Mouse (Mus musculus) thymus, adult 2 months (tissue): Measurements from ENCODE around the gene Ndufv3. TPM values are rescaled to one million over a fixed set of nuclear protein-coding genes. Genes with fewer than 3 reads are reported as not detected.
A peak's percentile ranks its signal among the peaks of the same experiment; 100 is the strongest.
"Not testable (repeated sequence)": the region's sequence is repeated elsewhere in the genome, so short reads cannot be mapped to it uniquely, and the experiment has no call there.

Experiments used
- DNase-seq: peaks from one replicate; pipeline ENCODE4 v3.0.0; 2021
- H3K27ac ChIP-seq: fragments of 200-500 bp; 2 replicates; pipeline ENCODE4 v1.5.1; 2012; ENCODE audit warnings: low read length, control low read depth; ENCODE audit not compliant: control insufficient read depth, insufficient read depth
- H3K27me3 ChIP-seq: fragments of 200-500 bp; 2 replicates; pipeline ENCODE4 v1.6.1; 2012; ENCODE audit warnings: mild to moderate bottlenecking, low read length, moderate library complexity, mixed read lengths; ENCODE audit not compliant: control insufficient read depth, insufficient read depth
- H3K36me3 ChIP-seq: fragments of 200-500 bp; 2 replicates; pipeline ENCODE4 v1.6.1; 2012; ENCODE audit warnings: mild to moderate bottlenecking, low read length, moderate library complexity; ENCODE audit not compliant: control insufficient read depth, insufficient read depth
- H3K4me1 ChIP-seq: fragments of 200-500 bp; replicated peaks from 2 replicates; pipeline ENCODE4 v1.6.1; 2012; ENCODE audit warnings: low read length; ENCODE audit not compliant: control insufficient read depth, insufficient read depth
- H3K4me3 ChIP-seq: fragments of 200-500 bp; 2 replicates; pipeline ENCODE4 v1.5.1; 2012; ENCODE audit warnings: mild to moderate bottlenecking, low read length, control low read depth, moderate library complexity; ENCODE audit not compliant: control insufficient read depth, insufficient read depth
- CTCF ChIP-seq: fragments of 200-500 bp; IDR thresholded peaks from 2 replicates; pipeline ENCODE4 v1.5.1; 2012; ENCODE audit warnings: mild to moderate bottlenecking, control low read depth, low read length, moderate library complexity, borderline replicate concordance; ENCODE audit not compliant: control insufficient read depth, poor library complexity, insufficient read depth; ENCODE audit errors: extremely low read depth
- POLR2A ChIP-seq: fragments of 200-500 bp; IDR thresholded peaks from 2 replicates; pipeline ENCODE4 v1.6.1; 2012; ENCODE audit warnings: mild to moderate bottlenecking, low read length, control low read depth, moderate library complexity; ENCODE audit not compliant: control insufficient read depth, poor library complexity, insufficient read depth; ENCODE audit errors: extremely low read depth
- WGBS: fragments of 180-500 bp; shearing (Covaris S2); methylation state at CpG from one replicate; pipeline ENCODE4 v1.1.7; 2018; 5-methylcytosine and 5-hydroxymethylcytosine counted together
- polyA plus RNA-seq: library from polyadenylated mRNA; depleted of rRNA; stranded (reverse); fragments of >200 nt; gene quantifications from 2 replicates; pipeline ENCODE4 v1.2.3, GENCODE M21; 2012

The Ndufv3 gene
- polyA plus RNA-seq, 1 experiment, result 122 TPM

DNA sequence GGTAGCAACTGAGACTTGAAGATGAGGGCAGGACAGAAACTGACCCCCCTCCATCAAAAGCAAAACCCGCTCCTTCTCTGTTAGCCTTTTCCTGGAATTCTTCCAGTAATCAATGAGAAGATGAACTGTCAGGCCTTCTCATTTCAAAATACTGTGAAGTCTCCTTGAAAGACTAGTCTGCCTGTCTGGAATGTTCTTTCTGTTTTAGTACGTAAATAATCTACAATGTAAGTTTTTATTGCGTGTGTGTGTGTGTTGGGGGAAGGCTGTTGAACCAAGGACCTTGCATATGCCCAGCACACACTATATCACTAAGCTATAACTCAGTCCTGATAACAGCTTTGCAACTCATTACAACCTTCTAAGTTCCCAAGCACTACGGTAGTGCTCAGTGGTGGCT is 5.2 kb downstream of the Ndufv3 start:
- Histone ChIP-seq H3K27ac (no peak overlapping the region), H3K36me3 (peaks cover 29% of the 10 kb centered on the region), H3K4me1 (peaks cover 19% of the 10 kb centered on the region), H3K27me3 (no peaks in the 10 kb centered on the region), H3K4me3 (no peak overlapping the region)
- DNase-seq, result no peak
- TF ChIP-seq POLR2A (no peak), CTCF (no peak)
- WGBS, result 97% methylated on average over 4 of the region's 4 CpGs

DNA sequence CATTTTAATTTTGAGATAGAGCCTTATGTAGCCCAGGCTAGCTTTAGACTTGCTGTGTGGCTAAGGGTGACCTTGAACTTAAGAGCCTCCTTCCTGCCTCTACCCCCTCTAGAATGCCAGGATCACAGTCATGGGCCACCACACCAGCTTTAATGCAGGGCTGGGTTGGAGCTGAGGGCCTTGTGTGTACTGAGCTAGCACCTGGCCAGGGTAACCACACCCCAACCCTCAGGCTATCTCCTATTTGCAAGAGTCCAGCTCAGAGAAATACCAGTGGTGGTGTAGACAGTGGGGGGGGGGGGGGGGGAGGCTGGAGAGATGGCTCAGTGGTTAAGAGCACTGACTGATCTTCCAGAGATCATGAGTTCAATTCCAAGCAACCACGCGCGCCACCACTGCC is 5.9 kb downstream of the Ndufv3 start:
- Histone ChIP-seq H3K4me1 (peaks cover 18% of the 10 kb centered on the region), H3K27ac (no peak overlapping the region), H3K27me3 (no peaks in the 10 kb centered on the region), H3K36me3 (peaks cover 33% of the 10 kb centered on the region), H3K4me3 (no peak overlapping the region)
- no peak for DNase-seq
- WGBS, result 100% methylated on average over 3 of the region's 3 CpGs
- TF ChIP-seq POLR2A, result no peak
- TF ChIP-seq CTCF, result no peak

DNA sequence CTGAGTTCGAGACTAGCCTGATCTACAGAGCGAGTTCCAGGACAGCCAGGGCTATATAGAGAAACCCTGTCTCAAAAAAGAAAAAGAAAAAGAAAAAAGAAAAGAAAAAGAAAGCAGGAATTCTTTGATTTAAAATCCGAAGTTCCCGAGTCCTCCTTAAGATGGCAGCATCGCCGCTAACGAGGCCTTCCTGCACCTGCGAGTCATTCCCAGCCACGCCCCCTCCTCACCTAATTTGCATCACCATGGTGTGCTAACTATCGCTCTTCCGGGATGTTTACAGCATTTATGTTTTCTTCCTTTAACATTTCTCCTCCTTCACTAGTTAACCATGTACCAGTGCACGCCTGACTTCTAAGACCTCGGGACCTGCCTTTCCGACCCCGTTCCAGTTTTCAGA is 9.4 kb downstream of the Ndufv3 start:
- no peak overlapping the region for H3K27ac ChIP-seq
- no peak for TF ChIP-seq CTCF
- TF ChIP-seq POLR2A, result no peak
- WGBS, result 68% methylated on average over 15 of the region's 15 CpGs
- H3K36me3 ChIP-seq, result peaks cover 45% of the 10 kb centered on the region
- peaks cover 10% of the 10 kb centered on the region for H3K4me1 ChIP-seq
- peak; percentile 10 for DNase-seq
- H3K27me3 ChIP-seq, result no peaks in the 10 kb centered on the region
- H3K4me3 ChIP-seq, result no peak overlapping the region

DNA sequence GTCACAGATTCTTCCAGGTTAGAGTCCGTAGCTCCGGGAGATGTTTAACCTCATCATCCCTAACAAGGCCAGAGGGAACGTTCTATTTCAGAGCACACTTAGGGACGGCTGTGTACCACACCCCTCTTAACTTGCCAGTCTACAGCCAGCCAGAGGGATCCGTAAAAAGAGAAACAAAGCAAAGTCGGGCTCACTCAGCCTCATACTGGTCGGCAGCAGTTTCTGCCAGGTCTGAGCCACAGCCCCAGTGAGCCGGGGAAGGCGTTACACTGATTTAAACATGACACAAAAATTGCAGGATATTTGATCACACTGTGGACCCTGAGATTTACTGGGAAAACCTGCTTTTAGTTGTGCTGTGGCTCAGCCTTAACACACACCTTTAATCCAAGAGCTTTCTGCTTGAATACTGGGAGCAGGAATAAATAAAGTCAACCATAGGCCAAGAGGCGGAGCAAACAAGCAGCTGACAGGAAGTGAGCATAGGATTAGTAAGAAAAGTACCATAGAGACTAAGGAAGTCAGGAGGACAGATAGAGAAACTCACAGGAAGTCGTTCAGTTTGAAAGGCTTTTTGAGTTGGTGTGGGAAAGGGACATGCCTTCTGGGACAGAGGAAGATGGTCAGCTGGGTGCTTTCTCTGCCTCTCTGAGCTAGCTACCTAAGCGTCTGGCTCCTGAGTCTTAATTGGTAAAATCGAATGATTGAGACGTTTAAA is 11.7 kb downstream of the Ndufv3 start:
- Histone ChIP-seq H3K4me1 (peaks cover 10% of the 10 kb centered on the region), H3K36me3 (peaks cover 41% of the 10 kb centered on the region), H3K27ac (no peak overlapping the region), H3K27me3 (no peaks in the 10 kb centered on the region), H3K4me3 (no peak overlapping the region)
- TF ChIP-seq POLR2A (no peak), CTCF (no peak)
- DNase-seq, result no peak
- WGBS, result 93% methylated on average over 14 of the region's 14 CpGs

DNA sequence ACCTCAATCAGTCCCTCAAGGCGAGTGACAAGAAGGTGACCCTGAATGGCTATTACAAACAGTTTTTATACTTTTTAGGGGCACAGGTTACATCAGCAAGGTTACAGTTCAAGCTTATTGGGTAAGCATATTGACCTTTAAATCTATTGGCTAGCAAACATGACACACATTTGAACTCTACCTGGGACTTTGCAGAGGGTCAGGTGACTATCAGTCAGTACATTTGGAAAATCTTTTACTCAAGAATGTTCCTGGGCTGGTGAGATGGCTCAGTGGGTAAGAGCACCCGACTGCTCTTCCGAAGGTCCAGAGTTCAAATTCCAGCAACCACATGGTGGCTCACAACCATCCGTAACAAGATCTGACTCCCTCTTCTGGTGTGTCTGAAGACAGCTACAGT is 12.4 kb downstream of the Ndufv3 start:
- 93% methylated on average over 4 of the region's 4 CpGs for WGBS
- not testable (repeated sequence) for H3K27ac ChIP-seq, H3K27me3 ChIP-seq, H3K4me3 ChIP-seq, DNase-seq
- peaks cover 10% of the 10 kb centered on the region for H3K4me1 ChIP-seq
- H3K36me3 ChIP-seq, result peaks cover 34% of the 10 kb centered on the region

DNA sequence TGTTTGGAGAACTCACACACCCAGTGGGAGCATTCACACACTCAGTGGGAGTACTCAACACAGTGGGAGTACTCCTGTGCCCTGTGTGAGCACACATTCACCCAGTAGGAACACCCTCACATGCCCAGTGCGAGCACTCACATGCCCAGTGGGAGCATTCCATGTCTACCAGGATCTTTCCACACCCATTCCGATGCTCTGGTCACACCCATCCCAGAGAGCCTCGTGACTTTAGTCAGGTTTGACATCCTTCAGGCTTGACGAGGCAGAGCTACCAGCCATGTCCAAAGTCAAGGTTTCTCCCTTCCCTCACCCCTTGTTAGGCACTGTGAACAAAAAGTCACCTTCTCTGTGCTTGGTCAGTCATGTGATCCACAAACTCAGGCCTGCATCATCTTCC is 15.4 kb downstream of the Ndufv3 start:
- Histone ChIP-seq H3K4me3 (no peak overlapping the region), H3K27me3 (no peaks in the 10 kb centered on the region), H3K27ac (no peak overlapping the region), H3K4me1 (no peaks in the 10 kb centered on the region), H3K36me3 (peaks cover 16% of the 10 kb centered on the region)
- 94% methylated on average over 4 of the region's 4 CpGs for WGBS
- DNase-seq, result no peak
- TF ChIP-seq CTCF (no peak), POLR2A (no peak)
